Mouse (Mus musculus) c-Kit-positive CD71-negative TER-119-negative erythroid progenitor cells, embryonic 14.5 days (primary cell): ENCODE data around the gene Phf11d.
"Not testable (repeated sequence)": the region's sequence is repeated elsewhere in the genome, so short reads cannot be mapped to it uniquely, and the experiment has no call there.

Source experiments
- DNase-seq: peaks from one replicate; pipeline ENCODE4 v3.0.0-alpha.2; 2013; ENCODE audit warnings: low read depth

The Phf11d gene

GRCm38 (mm10) chr14:59365244-59365644 lies at the start of gene Phf11d:
TSS of gene Phf11d (minus strand) at chr14:59365470.
- no peak for DNase-seq

GRCm38 (mm10) chr14:59414979-59415378 lies 49.7 kb upstream of the Phf11d start:
- DNase-seq, result not testable (repeated sequence)

- DNase-seq, result peak; percentile 7
Observed at GRCm38 (mm10) chr14:59396999-59397398, 31.7 kb upstream of the Phf11d start.

GRCm38 (mm10) chr14:59395281-59395680 lies 30.0 kb upstream of the Phf11d start, which contains the start of gene Phf11c:
TSS of gene Phf11c (minus strand) at chr14:59395381.
- DNase-seq, result no peak

- not testable (repeated sequence) for DNase-seq
Observed at GRCm38 (mm10) chr14:59390181-59390580, 24.9 kb upstream of the Phf11d start.

- no peak for DNase-seq
Observed at GRCm38 (mm10) chr14:59389532-59389931, 24.3 kb upstream of the Phf11d start.

GRCm38 (mm10) chr14:59370348-59371068 lies 5.2 kb upstream of the Phf11d start:
- DNase-seq, result no peak

- DNase-seq, result no peak
Observed at GRCm38 (mm10) chr14:59366386-59367105, 1.3 kb upstream of the Phf11d start.

GRCm38 (mm10) chr14:59341189-59341588 lies 24.1 kb downstream of the Phf11d start, which contains the start of gene Phf11b:
TSS of gene Phf11b (minus strand) at chr14:59341351.
- not testable (repeated sequence) for DNase-seq

- no peak for DNase-seq
Observed at GRCm38 (mm10) chr14:59339541-59339940, 25.7 kb downstream of the Phf11d start.

- not testable (repeated sequence) for DNase-seq
Observed at GRCm38 (mm10) chr14:59336056-59336455, 29.2 kb downstream of the Phf11d start.

GRCm38 (mm10) chr14:59330499-59330898 lies 34.8 kb downstream of the Phf11d start:
- DNase-seq, result not testable (repeated sequence)

GRCm38 (mm10) chr14:59319970-59320369 lies 45.3 kb downstream of the Phf11d start:
- not testable (repeated sequence) for DNase-seq

- not testable (repeated sequence) for DNase-seq
Observed at GRCm38 (mm10) chr14:59319036-59319435, 46.2 kb downstream of the Phf11d start.
